Comparison of ENCODE assay signal across 9 mouse cellular contexts in the genomic region with DNA sequence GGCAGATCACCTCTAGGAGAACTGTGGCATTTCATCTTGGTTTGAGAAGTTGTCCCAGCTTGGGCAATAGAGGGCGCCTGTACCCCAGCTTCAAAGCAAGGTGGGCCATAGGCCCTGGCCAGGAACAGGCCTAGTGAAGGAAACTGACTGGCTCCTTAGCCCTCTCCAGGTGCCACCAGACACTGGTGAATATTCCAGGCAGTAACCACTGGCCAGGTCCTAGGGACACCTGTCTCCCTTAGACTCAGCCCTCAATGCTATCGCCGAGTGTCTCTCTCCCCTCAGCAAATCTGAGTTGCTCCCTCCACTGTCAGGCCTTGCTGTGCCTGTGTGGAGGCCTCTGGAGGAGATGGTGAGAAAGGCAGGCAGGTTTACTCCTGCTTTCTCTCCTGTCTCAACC.
DNase-seq lines count a peak whose midpoint lies in the region; ATAC-seq and TF ChIP-seq lines count a peak whose summit lies in the region.
"Had no signal": no experiment of that assay in that cellular context is flagged by ENCODE, and none has a peak within 500 bp of the region (broad histone marks: within the 10 kb centered on the region; RNA-seq: fewer than 3 reads in every experiment).

No protein-coding gene starts in this region.

- peak; percentile 43 for TF ChIP-seq CTCF in heart, postnatal 0 days (IDR thresholded peaks at IDR 0.05; ENCODE audit: low read depth)

- no peaks in the 10 kb centered on the region for H3K4me1 ChIP-seq in liver, embryonic 11.5 days (replicated peaks; ENCODE audit: control insufficient read depth, insufficient read depth, low read length)
- peaks cover 16% of the 10 kb centered on the region; the same call in 1 of the 2 replicates for H3K4me1 ChIP-seq in heart, postnatal 0 days (ENCODE audit: control insufficient read depth, insufficient read depth)
- no peaks in the 10 kb centered on the region for H3K4me1 ChIP-seq in lung, embryonic 15.5 days

- H3K36me3 ChIP-seq in liver, embryonic 11.5 days (ENCODE audit: control insufficient read depth, insufficient read depth, low read length) = no peaks in the 10 kb centered on the region
- H3K36me3 ChIP-seq in heart, postnatal 0 days (replicated peaks; ENCODE audit: control insufficient read depth, insufficient read depth, low read length) = no peaks in the 10 kb centered on the region
- no peaks in the 10 kb centered on the region for H3K36me3 ChIP-seq in lung, embryonic 15.5 days

- H3K4me3 ChIP-seq in liver, embryonic 11.5 days (ENCODE audit: low read depth, low read length) = no peak overlapping the region
- no peak overlapping the region for H3K4me3 ChIP-seq in heart, postnatal 0 days (ENCODE audit: low read depth, low read length)
- H3K4me3 ChIP-seq in lung, embryonic 15.5 days = no peak overlapping the region

- H3K9ac ChIP-seq in liver, embryonic 11.5 days (ENCODE audit: low read depth, low read length) = no peak overlapping the region
- no peak overlapping the region for H3K9ac ChIP-seq in heart, postnatal 0 days (replicated peaks; ENCODE audit: low read depth, low read length)
- no peak overlapping the region for H3K9ac ChIP-seq in lung, embryonic 15.5 days

- no peak overlapping the region for H3K4me2 ChIP-seq in liver, embryonic 11.5 days
- no peak overlapping the region for H3K4me2 ChIP-seq in heart, postnatal 0 days (ENCODE audit: low read depth, low read length)
- no peak overlapping the region for H3K4me2 ChIP-seq in lung, embryonic 15.5 days

- H3K27ac ChIP-seq in liver, embryonic 11.5 days (ENCODE audit: low read depth, low read length) = no peak overlapping the region
- H3K27ac ChIP-seq in heart, postnatal 0 days (ENCODE audit: low read depth) = no peak overlapping the region
- H3K27ac ChIP-seq in lung, embryonic 15.5 days = no peak overlapping the region

- H3K27me3 ChIP-seq in liver, embryonic 11.5 days (replicated peaks; ENCODE audit: control insufficient read depth, insufficient read depth, low read length) = peaks cover 3% of the 10 kb centered on the region; the same call in 1 of the 2 replicates
- H3K27me3 ChIP-seq in heart, postnatal 0 days (ENCODE audit: control insufficient read depth, insufficient read depth, low read length) = 0 out of 2 replicates have a peak, but pooled peaks cover 3% of the 10 kb centered on the region
- peaks cover 7% of the 10 kb centered on the region; the same call in 1 of the 2 replicates for H3K27me3 ChIP-seq in lung, embryonic 15.5 days

- ATAC-seq in liver, embryonic 11.5 days (replicated peaks; ENCODE audit: low FRiP score) = no peak
- peak; percentile 62 for ATAC-seq in heart, postnatal 0 days (ENCODE audit: insufficient read depth, low read depth)
- ATAC-seq in lung, embryonic 15.5 days (ENCODE audit: borderline replicate concordance, extremely low read depth, low FRiP score, low TSS enrichment) = 0 out of 2 replicates have a peak, but pooled peaks have one; percentile 33
- ATAC-seq: Patski had no signal

- no peaks in the 10 kb centered on the region for H3K9me3 ChIP-seq in liver, embryonic 11.5 days (ENCODE audit: control insufficient read depth, low read length)
- H3K9me3 ChIP-seq in heart, postnatal 0 days (replicated peaks; ENCODE audit: control insufficient read depth, low read length) = no peaks in the 10 kb centered on the region
- no peaks in the 10 kb centered on the region for H3K9me3 ChIP-seq in lung, embryonic 15.5 days

- 20% methylated on average over 3 of the region's 3 CpGs for WGBS in liver, embryonic 11.5 days
- WGBS in heart, postnatal 0 days = 18% methylated on average over 3 of the region's 3 CpGs
- WGBS in lung, embryonic 15.5 days = 28% methylated on average over 3 of the region's 3 CpGs

- DNase-seq in liver = peak; percentile 35
- no peak for DNase-seq in liver, embryonic 11.5 days (ENCODE audit: low spot score)
- peak; percentile 26 for DNase-seq in embryo, embryonic 11.5 days (ENCODE audit: low read depth, low spot score)
- DNase-seq in heart, postnatal 0 days (ENCODE audit: low spot score) = no peak
- peak; percentile 55 to 67 for DNase-seq in kidney, postnatal 36 days
- peak; percentile 31 for DNase-seq in right cerebral cortex, postnatal 14 days
- no peak for DNase-seq in spleen, postnatal 14 days (ENCODE audit: low spot score in 2 of 2)

- TF ChIP-seq EP300 in heart, postnatal 0 days (IDR thresholded peaks at IDR 0.05; ENCODE audit: low read depth) = no peak

Comparison
In these comparisons a context has a peak if more than half of its experiments do, and no peak if none do; other contexts are left out.
1. DNase-seq: peak in liver (single experiment), embryo, embryonic 11.5 days (single experiment), kidney, postnatal 36 days (2 of 2) and right cerebral cortex, postnatal 14 days (single experiment); none in liver, embryonic 11.5 days (single experiment), heart, postnatal 0 days (single experiment) and spleen, postnatal 14 days (0 of 2).